Mouse (Mus musculus) cerebellum, adult 11 months (tissue): ENCODE measurements around the gene Tmem132c.
A peak's percentile ranks its signal among the peaks of the same experiment; 100 is the strongest.

Source experiments
- DNase-seq: peaks from one replicate; pipeline ENCODE4 v3.0.0; 2022

Gene Tmem132c

DNA sequence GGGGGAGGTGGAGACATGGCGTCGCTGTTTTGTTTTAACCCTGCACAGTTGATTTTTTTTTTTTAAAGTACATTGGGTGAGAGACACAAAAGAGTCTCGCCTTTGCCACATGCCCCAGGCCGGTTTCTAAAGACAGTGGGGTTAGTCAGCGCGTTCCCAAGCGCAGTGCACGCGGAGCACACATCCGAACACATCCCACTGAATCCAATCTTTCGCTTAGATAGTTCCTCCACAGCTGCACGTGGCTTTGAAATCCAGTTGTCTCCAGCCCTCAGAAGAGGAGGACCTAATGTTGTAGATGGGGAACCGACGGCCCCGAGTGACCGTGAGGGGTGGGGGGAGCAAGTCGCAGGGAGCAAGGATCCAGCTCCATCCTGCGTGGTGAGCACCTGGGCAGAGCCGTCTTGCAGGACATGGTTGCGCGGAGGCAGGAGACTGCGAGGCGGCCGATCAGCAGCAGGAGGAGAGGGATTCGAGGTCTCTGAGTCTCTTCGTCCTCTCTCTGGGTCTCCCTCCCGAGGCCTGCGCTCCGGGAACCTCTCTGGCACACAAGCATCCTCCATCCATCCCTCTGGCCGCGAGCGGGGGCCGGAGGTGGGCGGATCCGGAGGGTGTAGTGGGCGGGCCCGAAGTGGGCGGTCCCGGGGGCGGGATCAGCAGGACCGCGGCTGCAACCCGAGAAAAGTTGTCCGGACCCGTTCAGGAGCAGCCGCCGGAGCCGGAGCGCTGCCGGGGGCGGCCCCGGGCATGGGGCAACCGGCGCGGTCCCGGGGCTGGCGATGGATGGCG, at the start of gene Tmem132c:
Tmem132c (plus strand) TSS at position 673 of the 789 bp plus-strand sequence.
- peak; percentile 91 for DNase-seq

DNA sequence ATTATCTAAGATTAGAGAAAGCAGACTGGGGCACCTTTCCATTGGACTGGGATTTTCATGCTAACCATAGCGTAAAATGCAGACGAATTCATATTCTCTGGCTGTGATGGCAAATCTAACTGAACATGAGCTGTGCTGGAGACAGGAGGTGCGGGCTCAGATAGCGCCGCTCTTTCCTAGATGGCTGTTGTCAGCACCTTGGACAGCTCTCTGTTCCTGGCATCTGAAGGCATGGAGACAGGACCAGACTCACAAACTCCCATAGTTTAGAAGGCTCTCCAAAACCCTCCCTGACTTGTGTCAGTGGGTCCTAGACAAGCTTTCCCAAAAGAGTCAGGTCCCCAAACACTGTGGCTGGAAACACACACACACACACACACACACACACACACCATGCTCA, 49.7 kb upstream of the Tmem132c start:
- DNase-seq, result no peak

DNA sequence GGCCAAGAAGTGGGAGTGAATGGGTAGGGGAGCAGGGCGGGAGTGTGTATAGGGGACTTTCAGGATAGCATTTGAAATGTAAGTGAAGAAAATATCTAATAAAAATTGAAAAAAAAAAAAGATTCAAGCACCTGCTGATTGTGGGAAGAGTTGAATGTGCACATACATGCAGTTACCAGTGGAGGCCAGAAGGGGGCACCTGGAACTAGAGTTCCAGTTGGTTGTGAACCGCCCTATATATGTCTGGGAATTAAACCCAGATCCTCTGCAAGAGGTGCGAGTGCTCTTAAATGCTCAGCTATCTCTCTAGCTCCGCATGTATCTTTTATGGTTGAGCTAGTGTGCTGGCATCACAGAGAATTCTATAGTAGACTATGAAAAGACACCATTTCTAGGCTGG, 42.8 kb upstream of the Tmem132c start:
- DNase-seq, result peak; percentile 5

DNA sequence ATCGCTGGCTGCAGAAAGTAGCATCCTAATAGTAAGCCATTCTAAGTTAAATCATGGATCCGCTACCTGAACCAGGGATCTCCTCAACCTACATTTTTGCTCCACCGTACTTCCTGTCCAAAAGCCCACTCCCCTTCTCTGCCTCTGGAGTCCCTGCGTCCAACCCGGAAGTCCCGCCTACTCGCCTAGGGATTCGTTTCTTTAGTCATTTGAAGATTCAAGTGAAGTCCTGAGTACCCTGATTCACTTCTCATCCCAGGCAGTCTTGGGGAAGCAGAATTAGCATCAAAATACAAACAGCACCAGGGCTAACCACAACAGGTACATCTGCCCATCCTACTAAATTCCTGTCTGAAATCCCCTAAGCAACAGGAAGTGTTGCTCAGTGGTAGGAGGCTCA, 36.7 kb upstream of the Tmem132c start:
- DNase-seq, result no peak

DNA sequence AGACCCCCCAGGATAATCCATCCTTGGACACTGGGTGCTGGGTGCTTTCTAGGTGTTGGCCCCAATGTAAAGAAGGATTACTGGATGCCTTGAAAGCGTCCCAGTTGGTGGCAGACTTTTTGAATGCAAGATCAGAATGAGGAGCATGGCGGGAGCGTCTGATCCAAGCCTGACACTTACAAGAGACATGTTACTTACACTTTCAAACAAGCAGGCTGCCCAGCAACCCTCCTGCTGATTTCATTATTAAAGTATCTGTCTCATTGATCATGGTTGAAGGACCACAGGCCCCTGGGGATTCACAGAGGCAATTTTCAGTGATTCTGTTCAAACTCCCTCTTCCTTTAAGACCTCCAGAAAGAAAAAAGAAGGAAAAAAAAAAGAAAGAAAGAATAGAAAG, 25.2 kb upstream of the Tmem132c start:
- DNase-seq, result no peak

DNA sequence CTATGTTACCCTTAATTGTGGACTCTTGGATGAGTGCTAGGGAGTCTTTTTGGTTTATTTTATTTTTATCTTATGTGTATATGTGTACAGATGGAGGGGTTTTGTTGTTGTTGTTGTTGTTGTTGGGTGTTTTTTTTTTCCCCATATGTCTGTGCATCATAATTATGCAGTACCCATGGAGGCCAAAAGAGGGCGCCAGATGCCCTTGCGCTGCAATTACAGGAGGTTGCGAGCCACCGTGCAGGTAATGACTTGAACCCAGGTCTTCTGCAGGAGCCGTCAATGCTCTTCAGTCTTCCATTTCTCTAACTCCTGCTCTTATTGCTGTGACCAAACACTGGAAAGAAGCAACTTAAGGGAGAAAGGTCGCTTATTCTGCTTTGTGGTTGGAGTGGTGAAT, 23.9 kb upstream of the Tmem132c start:
- DNase-seq, result no peak

DNA sequence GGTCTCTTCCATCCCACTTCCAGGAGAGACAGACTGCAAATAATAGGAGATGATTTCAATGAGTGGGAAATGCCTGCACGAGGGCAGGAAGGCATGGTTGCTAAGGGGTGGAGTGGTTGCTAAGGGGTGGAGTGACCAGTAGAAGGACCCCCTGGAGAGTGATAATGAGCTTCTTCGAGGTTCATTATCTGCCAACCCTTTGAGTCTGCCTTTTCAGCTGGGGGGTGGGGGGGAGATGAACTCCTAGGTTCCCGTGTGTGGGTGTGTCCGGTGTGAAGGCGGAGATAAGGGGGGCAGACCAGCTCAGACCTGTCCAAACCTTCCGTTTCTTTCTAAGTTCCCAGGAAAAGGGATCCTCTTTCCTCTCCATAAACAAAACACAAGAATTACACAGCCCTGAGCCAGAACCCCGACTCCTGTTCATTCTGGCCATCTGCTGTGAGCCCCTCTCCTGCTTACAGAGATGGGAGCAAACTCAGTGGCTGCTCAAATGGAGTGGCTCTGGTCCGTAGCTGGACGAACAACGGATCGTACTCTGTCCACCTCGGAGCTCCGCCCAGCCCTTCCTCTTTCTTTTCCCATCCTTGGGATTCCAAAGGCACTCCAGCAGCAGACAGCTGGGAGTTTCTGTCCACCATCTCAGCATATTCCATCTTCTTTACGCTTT, 13.5 kb upstream of the Tmem132c start:
- no peak for DNase-seq

DNA sequence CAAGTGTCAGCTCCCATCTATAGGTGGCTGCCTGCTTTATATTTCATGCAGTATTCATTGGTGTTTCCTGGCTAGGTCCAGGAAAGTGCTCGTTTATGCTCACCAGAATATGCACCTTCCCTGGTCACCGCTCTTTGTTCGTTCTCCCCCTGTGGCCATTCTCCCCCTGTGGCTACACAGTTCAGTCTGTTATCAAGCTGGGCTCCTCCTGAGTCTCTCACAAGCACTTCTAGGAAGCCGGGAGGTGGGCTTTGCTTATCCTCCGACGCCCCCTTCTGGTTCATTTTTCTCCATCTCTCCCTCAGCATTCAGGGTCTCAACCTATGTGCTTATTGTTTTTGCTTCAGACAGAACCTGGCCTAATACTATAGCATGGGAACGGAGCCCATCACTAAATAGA, 6.9 kb upstream of the Tmem132c start:
- DNase-seq, result no peak

DNA sequence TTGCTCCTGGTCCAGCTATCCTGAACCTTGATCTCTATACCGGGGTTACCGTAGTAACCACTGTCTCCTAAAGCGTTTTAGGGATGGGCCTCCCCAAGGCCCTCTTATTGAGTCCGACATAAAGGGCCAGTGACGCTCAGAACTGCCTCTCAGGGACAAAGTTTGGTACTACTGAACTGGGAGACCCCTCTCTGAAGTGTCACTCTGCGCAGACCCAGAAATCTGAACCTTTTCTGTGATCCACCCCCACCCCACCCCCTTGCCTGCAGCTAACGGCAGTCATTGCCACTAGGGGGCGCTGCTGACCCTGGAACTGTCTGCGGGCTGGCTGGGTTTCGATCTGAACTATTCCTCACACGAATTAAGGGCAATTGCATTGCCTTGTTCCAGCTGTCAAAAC, 6.4 kb upstream of the Tmem132c start:
- DNase-seq, result peak; percentile 79

DNA sequence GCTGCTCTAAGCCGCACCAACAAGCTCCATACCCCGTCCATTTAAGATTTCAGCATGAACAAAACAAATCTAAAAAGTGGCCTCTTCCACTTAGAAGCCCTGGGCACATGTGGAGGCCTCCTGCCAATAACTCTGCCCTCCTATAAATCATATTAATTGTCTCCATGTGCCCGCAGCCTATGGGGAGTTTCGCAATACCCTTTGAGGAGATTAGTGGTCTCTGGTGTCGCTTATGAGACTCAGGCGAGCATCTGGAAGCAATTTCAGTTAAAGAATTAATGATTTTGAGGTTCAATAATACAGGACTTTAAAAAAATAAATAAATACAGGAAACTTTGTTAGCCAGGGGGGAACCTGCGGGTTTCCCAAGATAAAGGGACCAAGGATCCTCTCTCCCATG, 1.9 kb upstream of the Tmem132c start:
- DNase-seq, result no peak

DNA sequence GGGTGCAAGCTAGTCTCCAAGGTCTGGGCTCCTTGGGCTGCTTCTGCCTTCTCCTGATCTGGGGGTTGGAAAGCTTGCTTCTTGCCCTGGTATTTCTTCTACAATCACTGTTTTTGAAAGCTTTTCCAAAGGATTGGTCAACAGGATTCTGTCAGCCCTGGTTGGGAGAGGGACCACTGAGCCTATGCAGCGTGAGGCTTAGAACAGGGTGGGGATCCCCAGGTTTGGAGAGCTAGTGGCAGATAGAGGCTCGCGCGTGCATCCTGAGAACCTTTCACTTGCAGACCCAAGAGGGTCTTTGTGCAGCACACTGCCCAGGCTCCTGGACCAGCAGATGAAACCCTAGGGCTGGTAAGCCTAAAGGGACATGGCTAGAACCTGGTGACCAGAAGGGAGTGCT, 962 bp upstream of the Tmem132c start:
- no peak for DNase-seq

DNA sequence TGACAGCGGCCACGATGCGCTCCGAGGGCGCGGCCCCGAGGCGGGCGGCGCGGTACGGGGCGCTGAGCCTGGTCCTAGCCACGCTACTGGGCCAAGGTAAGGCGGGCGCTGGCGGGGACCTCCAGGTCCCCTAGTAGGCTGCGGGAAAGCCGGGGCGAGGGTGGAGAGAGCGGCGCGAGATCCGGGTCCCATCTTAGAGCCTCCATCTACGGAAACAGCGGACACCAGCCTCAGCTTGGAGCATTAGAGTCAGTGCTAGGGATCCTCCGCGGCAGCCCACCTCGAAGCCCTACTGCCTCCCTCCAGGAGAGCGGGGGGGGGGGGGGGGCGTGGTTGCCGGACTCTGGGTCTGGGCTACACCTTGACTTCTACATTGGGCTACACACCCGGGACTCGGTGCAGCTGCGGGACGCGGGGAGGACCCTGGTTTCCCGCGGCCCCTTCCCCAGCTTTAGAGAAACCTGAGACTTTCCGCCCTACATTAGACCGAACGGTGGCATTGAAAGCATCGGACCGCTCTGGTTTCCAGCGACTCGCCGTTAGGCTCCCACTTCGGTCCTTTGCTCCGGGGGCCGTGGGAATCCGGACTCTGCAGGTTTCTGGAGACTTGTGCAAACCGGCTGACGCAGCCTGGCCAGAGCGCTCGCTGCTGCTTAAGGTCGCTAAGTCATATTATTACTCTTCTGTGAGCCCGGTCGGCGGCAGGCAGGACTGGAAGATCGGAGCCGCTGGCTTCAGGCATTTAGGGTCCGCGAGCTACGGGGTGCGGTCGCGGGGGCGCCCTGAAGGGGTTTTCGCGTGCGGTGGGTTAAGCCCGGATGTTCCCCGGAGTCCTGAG, 536 bp downstream of the Tmem132c start:
- peak; percentile 39 for DNase-seq

DNA sequence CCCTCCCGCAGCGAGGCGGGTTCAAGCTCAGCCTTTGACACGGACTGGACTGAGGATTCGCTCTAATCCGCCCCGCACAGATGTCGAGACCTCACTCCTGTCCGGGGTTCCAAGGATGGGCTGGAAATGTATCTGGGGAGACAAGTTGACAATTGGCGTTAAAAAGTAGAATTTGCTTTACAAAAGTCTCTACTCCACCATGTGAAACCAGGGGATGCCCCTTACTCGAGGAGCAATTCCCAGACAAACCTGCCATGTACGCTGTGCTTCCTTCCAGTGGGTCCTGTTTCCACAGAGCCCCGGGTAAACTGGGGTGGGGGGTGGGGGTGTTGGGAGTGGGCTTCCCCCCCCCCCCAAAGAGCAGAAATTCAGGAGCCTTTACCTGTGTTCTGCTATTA, 1.2 kb downstream of the Tmem132c start:
- no peak for DNase-seq

DNA sequence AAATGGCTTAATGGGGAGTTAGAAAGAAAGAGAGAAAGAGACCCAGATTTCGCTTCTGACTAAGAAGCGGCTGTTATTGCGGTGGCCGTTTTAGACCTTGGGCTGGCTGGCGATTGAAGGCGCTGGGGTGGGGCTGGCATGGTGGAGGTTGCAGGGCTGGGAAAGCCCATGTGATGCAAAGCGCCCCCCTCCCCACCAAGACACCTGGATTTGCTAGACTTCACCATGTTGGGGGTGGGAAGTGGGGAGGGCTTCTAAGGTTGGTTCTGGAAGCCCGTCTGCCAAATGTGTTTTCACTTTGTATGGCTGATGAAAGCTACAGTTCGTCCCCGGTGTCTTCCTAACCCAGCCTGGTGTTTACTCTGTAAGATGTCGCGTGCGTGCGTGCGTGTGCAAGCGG, 1.6 kb downstream of the Tmem132c start:
- peak; percentile 37 for DNase-seq

DNA sequence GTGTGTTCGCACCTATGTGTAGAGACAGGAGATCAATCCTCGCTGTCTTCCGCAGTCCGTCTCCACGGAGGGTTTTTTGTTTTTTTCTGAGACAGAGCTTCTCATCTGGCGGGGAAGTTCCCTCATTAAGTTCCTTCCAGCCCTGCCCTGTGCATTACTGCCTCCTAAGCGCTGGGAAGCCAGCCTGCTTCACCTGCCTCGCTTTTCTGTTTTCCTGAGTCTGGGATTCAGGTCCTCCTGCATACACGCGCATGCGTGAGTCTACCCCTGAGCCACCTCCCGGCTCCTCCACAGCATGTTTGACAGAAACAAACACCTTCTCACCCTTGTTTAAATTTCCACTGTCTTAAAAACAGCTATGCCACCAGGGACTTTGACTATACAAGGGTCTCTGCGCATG, 2.0 kb downstream of the Tmem132c start:
- DNase-seq, result peak; percentile 52

DNA sequence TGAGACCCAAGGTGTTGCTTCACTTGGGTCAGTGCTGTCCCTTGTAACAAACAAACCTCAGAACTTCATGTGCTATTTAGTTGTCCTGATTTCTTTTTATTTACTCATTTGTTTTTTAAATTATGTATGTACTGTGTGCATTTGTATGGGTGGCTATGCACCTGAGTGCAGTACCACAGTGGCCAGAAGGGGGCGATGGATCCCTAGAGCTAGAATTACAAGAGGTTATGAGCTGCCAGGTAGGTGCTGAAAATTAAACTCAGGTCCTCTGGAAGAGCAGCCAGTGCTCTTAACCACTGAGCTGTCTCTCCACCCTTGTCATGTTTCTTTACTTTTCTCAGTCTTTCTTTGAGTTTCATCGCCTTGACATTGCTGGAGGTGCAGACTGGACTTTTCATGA, 11.7 kb downstream of the Tmem132c start:
- DNase-seq, result no peak

DNA sequence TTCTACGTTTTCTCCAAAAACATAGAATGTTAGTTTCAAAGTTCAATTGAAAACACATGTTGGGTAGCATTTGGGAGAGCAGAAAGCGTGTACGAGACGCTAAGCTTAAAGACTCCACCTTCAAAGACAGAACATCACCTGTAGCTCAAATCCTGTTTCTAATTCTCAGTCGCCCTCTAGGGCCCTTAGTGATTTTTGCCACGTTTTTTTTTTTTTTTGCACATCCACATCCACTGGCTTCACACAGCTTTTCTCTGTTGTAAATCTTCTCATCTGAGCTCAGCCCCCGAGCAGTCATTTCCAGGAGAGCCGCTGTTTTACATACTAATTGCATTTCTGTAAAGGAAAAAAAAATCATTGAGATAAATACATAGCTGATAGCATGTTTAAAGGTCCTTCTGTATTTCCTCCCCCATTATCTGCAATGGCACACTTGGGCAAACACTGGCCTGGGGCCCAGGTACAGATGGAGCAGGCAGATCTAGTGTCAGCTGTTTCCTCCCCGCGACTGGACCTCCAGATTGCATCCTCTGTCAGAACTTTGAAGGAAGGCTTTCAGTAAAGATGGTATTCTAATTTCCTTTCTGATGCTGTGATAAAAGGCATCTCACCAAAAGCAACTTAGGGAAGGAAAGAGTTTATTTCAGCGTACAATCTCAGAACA, 15.5 kb downstream of the Tmem132c start:
- DNase-seq, result peak; percentile 58

DNA sequence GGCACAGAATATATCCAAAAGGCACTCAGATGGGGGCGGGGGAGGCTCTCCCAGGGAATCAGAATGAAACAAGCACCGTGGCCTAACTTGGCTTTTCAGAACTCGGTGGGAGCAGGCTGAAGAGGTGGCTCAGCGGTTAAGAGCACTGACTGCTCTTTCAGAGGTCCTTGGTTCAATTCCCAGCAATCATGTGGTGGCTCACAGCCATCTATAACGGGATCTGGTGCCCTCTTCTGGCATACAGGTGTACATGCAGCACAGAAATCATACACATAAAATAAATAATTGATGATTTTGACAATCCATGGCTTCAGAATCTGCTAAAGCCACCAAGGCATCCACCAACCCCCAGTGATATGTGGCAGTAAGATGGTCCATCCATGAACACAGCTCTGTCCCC, 20.5 kb downstream of the Tmem132c start:
- no peak for DNase-seq

DNA sequence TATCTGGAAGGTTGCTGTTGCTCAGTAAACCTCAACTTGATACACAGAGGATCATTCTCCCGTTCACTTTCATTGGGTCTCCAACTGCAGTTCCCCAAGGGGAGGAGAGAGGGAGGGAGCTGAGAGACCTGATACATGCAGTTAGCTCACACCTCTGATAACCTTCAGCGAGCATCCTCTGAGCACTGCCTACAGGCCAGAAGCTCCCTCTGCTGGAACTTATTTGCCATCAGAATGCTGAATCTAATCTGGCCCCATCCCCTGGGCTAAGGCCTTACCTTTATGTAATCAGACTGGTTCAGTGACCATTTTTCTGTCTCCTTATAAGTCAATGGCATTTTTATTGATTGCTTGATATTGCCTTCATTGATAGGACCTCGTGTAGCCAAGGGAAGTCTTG, 29.5 kb downstream of the Tmem132c start:
- no peak for DNase-seq

DNA sequence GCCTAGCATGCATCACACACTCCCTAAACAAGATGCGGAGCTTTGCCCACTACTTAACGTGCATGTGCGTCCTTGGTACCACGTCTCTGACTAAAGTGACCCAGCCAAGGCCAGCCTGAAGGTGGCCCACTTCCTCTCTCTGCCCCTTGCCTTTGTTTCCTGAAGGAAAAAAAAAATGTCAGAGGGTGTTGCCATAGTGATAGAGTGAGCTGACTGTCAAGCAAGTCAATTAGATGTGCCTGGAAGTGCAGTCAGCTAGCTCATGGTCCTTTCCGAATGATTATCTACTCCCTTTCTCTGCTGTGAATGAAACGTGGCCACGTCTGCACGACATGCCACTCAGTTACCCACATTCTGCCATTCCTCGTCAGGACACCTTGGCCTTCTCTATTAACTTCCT, 37.9 kb downstream of the Tmem132c start:
- DNase-seq, result no peak

DNA sequence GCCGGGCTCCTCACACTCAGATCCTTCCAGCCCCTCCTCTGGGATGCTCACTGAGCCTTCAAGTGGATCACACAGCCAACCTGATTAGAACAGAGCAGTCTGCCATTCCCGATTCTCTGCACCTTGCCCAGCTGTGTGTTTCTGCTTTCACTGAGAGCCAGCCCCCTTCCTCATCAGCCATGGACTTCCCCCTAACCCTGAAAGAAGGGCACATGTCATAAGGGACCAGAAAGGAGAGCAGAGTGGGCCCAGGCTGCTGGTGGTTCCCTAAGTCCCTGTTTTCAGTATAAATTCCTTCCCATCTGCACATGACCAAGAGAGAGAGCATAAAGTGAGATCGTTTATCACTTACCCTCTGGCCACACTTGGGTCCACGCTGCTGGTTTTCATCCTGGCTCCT, 39.6 kb downstream of the Tmem132c start:
- DNase-seq, result no peak

DNA sequence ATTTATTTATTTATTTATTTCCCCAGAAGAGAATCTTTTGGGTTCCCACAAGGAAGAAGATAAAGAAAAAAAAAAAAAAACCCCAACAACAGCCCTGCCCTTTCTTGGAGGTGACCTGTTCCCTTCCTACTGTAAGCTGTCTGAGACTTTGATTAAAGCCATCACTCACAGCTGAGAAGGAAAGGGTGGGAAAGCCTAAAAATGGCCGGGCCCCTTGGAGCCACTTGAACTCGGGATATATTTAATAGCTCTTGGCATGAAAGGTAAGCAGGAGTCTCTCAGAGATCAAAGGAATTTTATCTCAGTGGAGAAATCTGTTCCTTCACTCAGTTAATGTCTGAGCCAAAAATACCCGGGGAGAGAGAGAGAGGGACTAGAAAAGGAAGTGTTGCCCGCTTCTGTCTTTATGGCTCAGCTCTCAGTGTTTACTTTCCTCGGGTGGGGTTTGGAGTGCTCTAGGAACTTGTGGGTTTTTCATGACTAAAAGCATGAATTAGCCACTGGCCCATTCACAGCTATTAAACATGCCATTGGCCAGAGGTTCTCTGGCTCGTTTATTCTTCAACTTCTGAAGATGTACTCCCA, 41.0 kb downstream of the Tmem132c start:
- no peak for DNase-seq

DNA sequence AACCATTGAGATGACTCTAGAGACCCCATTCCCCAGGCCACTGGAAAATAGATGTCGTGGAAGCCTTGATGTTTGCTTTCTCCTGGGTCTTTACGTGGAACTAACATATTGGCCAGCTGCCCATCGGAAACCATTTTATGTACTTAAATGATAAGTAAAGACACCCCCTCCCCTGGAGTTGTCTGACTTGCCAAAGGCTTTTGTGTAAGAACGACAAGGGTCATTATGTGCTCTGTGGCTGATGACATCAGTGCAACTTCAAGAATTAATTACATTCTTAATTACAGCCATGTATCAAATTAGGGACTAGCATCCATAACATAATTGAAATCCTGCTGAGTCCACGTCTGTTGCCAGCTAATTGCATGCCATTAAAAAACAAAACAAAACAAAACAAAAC, 45.3 kb downstream of the Tmem132c start:
- DNase-seq, result no peak
